Mouse (Mus musculus): ENCODE results near the gene Arvcf. TPM values are rescaled to one million over a fixed set of nuclear protein-coding genes. Genes with fewer than 3 reads are reported as not detected.
A peak's percentile ranks its signal among the peaks of the same experiment; 100 is the strongest.

Arvcf gene
- 33.6 and 42.9 TPM in 2 replicates for polyA plus RNA-seq (2012; rRNA removed)
- 18.9 and 23.4 TPM in 2 replicates for polyA plus RNA-seq (2014; fragmentation: Nextera tagmentation; extraction: Ambion mirVana)

- H3K27ac ChIP-seq (replicated peaks; ENCODE audit: low read depth, low read length), result no peak within 1 kb of the TSS
- peak within 1 kb of the TSS; percentile 98 for H3K4me2 ChIP-seq (replicated peaks; ENCODE audit: low read depth, low read length, severe bottlenecking)
- peaks cover under 1% of the 10 kb centered on the region for H3K4me1 ChIP-seq (ENCODE audit: control insufficient read depth, insufficient read depth, low read length)
- no peak for TF ChIP-seq POLR2A (IDR thresholded peaks at IDR 0.05; ENCODE audit: borderline replicate concordance, extremely low read depth, insufficient read depth, insufficient read length)
- H3K4me3 ChIP-seq (replicated peaks; ENCODE audit: low read length), result peak within 1 kb of the TSS; percentile 65
- ATAC-seq (ENCODE audit: low FRiP score, low read depth), result peak; percentile 86
- 6% methylated on average over 33 of the region's 44 CpGs for WGBS
- peak; percentile 89 for DNase-seq (ENCODE audit: low spot score)
- H3K36me3 ChIP-seq (ENCODE audit: control insufficient read depth, insufficient read depth, low read length), result no peaks in the 10 kb centered on the region
- peak within 1 kb of the TSS; percentile 44 for H3K9ac ChIP-seq (ENCODE audit: low read depth, low read length, severe bottlenecking)
- H3K9me3 ChIP-seq (ENCODE audit: control insufficient read depth, low read length), result no peaks in the 10 kb centered on the region
- peaks cover 22% of the 10 kb centered on the region for H3K27me3 ChIP-seq (ENCODE audit: control insufficient read depth, insufficient read depth, low read length)
Observed at GRCm38 (mm10) chr16:18347931-18348600, at the start of gene Arvcf, which contains the start of gene Tango2. Arvcf (plus strand) TSS chr16:18348182. Tango2 (minus strand) TSS chr16:18348103.

GRCm38 (mm10) chr16:18308159-18308558 is 39.8 kb upstream of the Arvcf start:
- Histone ChIP-seq H3K27ac (replicated peaks; ENCODE audit: low read depth, low read length) (no peak overlapping the region), H3K27me3 (ENCODE audit: control insufficient read depth, insufficient read depth, low read length) (no peaks in the 10 kb centered on the region), H3K9me3 (ENCODE audit: control insufficient read depth, low read length) (no peaks in the 10 kb centered on the region), H3K4me3 (replicated peaks; ENCODE audit: low read length) (no peak overlapping the region), H3K36me3 (ENCODE audit: control insufficient read depth, insufficient read depth, low read length) (no peaks in the 10 kb centered on the region), H3K9ac (ENCODE audit: low read depth, low read length, severe bottlenecking) (no peak overlapping the region), H3K4me1 (ENCODE audit: control insufficient read depth, insufficient read depth, low read length) (no peaks in the 10 kb centered on the region), H3K4me2 (replicated peaks; ENCODE audit: low read depth, low read length, severe bottlenecking) (no peak overlapping the region)
- no peak for TF ChIP-seq POLR2A (IDR thresholded peaks at IDR 0.05; ENCODE audit: borderline replicate concordance, extremely low read depth, insufficient read depth, insufficient read length)
- ATAC-seq (ENCODE audit: low FRiP score, low read depth), result no peak
- 91% methylated on average over 1 of the region's 1 CpGs for WGBS
- DNase-seq (ENCODE audit: low spot score), result no peak

GRCm38 (mm10) chr16:18318992-18319391 is 29.0 kb upstream of the Arvcf start:
- ATAC-seq (ENCODE audit: low FRiP score, low read depth), result no peak
- Histone ChIP-seq H3K27ac (replicated peaks; ENCODE audit: low read depth, low read length) (no peak overlapping the region), H3K4me1 (ENCODE audit: control insufficient read depth, insufficient read depth, low read length) (no peaks in the 10 kb centered on the region), H3K27me3 (ENCODE audit: control insufficient read depth, insufficient read depth, low read length) (no peaks in the 10 kb centered on the region), H3K36me3 (ENCODE audit: control insufficient read depth, insufficient read depth, low read length) (no peaks in the 10 kb centered on the region), H3K4me2 (replicated peaks; ENCODE audit: low read depth, low read length, severe bottlenecking) (no peak overlapping the region), H3K9ac (ENCODE audit: low read depth, low read length, severe bottlenecking) (no peak overlapping the region), H3K4me3 (replicated peaks; ENCODE audit: low read length) (no peak overlapping the region), H3K9me3 (ENCODE audit: control insufficient read depth, low read length) (no peaks in the 10 kb centered on the region)
- no peak for TF ChIP-seq POLR2A (IDR thresholded peaks at IDR 0.05; ENCODE audit: borderline replicate concordance, extremely low read depth, insufficient read depth, insufficient read length)
- WGBS, result 75% methylated on average over 3 of the region's 3 CpGs
- no peak for DNase-seq (ENCODE audit: low spot score)

- Histone ChIP-seq H3K4me2 (replicated peaks; ENCODE audit: low read depth, low read length, severe bottlenecking) (no peak overlapping the region), H3K4me3 (replicated peaks; ENCODE audit: low read length) (no peak overlapping the region), H3K27ac (replicated peaks; ENCODE audit: low read depth, low read length) (no peak overlapping the region), H3K9ac (ENCODE audit: low read depth, low read length, severe bottlenecking) (no peak overlapping the region), H3K36me3 (ENCODE audit: control insufficient read depth, insufficient read depth, low read length) (no peaks in the 10 kb centered on the region), H3K4me1 (ENCODE audit: control insufficient read depth, insufficient read depth, low read length) (no peaks in the 10 kb centered on the region), H3K9me3 (ENCODE audit: control insufficient read depth, low read length) (no peaks in the 10 kb centered on the region), H3K27me3 (ENCODE audit: control insufficient read depth, insufficient read depth, low read length) (no peaks in the 10 kb centered on the region)
- no peak for TF ChIP-seq POLR2A (IDR thresholded peaks at IDR 0.05; ENCODE audit: borderline replicate concordance, extremely low read depth, insufficient read depth, insufficient read length)
- DNase-seq (ENCODE audit: low spot score) (no peak), ATAC-seq (ENCODE audit: low FRiP score, low read depth) (no peak)
- 72% methylated on average over 2 of the region's 2 CpGs for WGBS
Observed at GRCm38 (mm10) chr16:18321443-18321842, 26.5 kb upstream of the Arvcf start.

DNA sequence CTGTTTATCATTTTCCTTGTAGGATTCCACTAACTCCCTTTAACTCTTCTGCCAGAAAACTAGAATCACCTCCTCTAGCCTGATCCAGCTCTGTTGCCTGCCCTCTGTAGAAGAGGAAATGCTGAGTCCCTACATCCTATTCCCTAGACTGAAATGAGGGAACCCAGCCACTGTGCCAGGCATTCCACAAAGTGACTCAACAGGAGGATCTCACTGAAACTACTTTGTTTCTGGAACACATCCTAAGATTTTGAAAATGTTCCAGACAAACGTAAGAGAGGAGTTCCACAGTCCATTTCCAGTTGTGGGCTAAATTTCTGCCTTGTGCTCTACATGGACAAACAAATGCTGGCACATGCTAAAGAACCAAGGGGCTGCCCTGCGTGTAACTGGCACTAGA is 24.5 kb upstream of the Arvcf start:
- TF ChIP-seq POLR2A (IDR thresholded peaks at IDR 0.05; ENCODE audit: borderline replicate concordance, extremely low read depth, insufficient read depth, insufficient read length), result no peak
- no peak for ATAC-seq (ENCODE audit: low FRiP score, low read depth)
- no peak overlapping the region for H3K27ac ChIP-seq (replicated peaks; ENCODE audit: low read depth, low read length)
- 76% methylated on average over 2 of the region's 2 CpGs for WGBS
- no peaks in the 10 kb centered on the region for H3K9me3 ChIP-seq (ENCODE audit: control insufficient read depth, low read length)
- H3K9ac ChIP-seq (ENCODE audit: low read depth, low read length, severe bottlenecking), result no peak overlapping the region
- no peak for DNase-seq (ENCODE audit: low spot score)
- no peak overlapping the region for H3K4me3 ChIP-seq (replicated peaks; ENCODE audit: low read length)
- no peaks in the 10 kb centered on the region for H3K36me3 ChIP-seq (ENCODE audit: control insufficient read depth, insufficient read depth, low read length)
- H3K27me3 ChIP-seq (ENCODE audit: control insufficient read depth, insufficient read depth, low read length), result no peaks in the 10 kb centered on the region
- H3K4me2 ChIP-seq (replicated peaks; ENCODE audit: low read depth, low read length, severe bottlenecking), result no peak overlapping the region
- no peaks in the 10 kb centered on the region for H3K4me1 ChIP-seq (ENCODE audit: control insufficient read depth, insufficient read depth, low read length)

All from limb, embryonic 14.5 days (tissue).